Mouse (Mus musculus): ENCODE measurements around the gene Erf. TPM values are rescaled to one million over a fixed set of nuclear protein-coding genes. Genes with fewer than 3 reads are reported as not detected.

The Erf gene
- total RNA-seq (2023): 15.6 to 21.6 TPM (median 20.3 TPM) in 4 replicates

DNA sequence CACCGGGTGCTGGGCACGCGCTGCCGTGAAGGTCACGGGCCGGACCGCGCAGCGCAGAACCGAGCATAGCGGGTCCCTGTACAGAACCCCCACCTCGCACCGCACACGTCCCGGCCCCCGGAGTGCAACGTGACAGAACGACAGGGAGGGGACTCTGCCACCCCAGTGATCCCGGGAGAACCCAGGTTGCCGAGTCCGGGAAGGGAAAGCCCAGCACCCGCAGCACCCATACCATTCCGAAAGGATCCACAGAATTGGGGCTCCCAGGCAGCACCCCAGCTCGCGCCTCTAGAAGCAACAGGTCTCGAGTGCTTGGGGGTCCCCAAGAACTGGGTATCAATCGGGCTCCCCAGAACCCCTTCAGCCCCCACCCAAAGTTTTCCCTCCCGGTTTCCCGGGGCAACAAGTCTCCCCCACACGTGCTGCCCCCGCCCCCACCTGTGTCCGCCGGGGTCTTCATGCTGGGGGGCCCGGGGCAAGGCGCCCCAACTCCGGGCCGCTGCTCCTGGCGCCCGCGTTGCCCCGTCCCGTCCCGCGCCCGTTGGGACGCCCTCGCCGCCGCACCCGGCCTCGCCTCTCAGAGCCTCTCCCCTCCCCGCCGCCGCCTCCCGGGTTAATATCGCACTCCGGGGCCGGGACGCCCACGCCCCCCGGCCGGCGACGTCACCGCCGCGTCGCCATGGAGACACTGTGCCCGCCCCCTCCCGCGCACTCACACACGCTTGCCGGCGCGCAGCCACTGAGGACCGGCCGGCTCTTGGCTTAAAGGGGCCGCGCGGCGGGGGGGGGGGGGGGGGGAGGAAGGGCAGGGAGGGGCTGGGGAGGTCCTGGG, at the start of gene Erf:
Gene Erf (minus strand): TSS at position 621 of the 832 bp plus-strand sequence.

DNA sequence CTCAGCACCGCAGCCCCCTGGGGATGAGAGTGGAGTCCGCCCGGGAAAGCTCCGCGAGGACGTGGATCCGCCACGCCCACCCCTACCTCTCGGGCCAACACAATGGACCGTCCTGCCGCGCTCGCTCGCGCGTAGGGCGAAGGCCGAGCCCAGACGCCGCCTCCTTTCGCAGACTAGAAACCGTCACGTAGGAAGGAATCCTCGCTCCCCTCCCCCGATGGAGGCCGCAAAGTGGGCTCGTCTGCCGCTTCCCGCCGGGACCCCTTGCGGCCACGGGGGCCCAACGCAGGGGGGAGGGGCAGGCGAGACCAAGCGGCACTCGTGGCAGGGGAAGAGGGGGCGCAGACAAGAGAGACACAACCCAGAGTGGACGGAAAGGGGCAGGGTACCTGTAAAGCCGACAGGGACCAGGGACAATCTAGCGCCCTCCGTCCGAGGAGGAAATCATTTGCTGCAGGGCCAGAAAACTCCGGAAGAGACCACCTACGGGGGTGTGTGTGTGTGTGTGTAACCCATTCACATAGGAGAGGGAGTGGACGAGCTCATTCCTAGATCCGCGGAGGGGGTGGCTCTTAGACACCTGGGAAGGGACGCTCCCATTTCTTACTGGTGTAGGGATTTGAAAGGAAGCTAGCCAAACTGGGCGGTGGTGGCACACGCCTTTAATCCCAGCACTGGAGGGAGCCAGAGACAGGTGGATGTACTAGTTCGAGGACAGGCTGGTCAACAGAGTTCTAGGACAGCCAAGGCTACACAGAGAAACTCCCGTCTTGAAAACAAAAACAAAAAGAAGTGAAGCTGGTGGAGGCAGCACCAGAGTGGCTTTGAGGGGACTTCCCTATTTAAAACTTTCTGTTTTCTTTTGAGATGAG, 47.1 kb upstream of the Erf start, which contains the start of gene Pafah1b3:
Gene Pafah1b3 (minus strand): TSS at position 533 of the 872 bp plus-strand sequence.

DNA sequence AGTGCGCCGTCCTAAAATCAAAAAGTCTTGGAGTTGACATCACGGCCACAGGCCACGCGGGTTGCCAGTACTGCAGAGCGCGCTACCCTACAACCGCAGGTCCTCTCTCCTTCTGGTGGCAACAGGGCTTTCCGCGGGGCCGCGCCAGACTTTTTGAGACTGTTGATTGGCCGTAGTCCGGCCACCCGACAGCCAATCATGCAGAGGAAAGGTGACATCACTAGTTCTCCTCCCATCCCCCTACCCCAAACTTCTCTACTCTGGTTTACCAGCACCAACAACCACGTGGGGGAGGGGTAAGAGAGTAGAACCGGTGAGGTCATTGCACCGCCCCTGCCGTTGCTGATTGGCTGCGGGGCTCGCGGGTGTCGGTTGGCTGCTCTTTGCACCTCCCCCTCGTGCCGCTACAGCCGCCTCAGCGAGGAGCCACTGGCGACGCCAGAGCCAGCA, 16.8 kb upstream of the Erf start, which contains the start of gene Cic:
Gene Cic (plus strand): TSS at position 404 of the 450 bp plus-strand sequence.

DNA sequence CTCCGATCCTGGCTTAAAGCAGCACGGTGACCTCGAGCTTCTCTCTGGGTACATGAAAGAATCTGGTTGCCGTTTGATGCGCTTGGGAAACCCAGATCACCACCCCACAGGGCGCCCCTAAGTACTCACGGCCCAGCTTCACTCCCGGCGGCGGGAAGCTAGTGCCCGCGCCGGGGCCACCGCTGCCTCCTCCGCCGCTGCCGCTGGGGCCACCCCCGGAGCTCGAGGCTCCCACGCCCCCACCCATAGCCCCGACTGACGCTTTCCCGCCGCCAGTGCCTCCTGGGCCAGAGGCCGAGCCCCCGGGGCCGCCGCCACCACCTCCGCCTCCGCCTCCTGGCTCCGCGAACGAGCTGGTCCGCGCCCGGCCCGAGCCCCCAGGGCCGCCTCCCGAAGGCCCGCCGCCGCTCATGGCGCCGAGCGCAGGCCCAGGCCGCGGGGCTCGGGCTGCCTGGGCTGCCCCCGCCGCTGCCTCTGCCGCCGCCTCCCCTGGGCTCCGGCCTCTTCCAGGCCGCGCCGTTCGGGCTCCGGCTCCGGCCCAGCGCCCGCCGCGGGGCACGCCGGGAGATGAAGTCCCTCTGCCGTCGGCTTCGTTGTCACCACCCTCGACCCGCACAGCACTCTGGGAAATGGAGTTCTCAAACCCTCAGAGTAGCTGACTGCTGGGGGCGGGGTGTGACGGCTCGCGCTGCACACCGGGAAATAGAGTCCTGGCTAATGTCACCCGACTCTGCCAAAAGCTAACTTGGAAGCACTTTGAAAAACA, 13.1 kb downstream of the Erf start, which contains the start of gene Gsk3a:
Gene Gsk3a (minus strand): TSS at position 603 of the 766 bp plus-strand sequence.

DNA sequence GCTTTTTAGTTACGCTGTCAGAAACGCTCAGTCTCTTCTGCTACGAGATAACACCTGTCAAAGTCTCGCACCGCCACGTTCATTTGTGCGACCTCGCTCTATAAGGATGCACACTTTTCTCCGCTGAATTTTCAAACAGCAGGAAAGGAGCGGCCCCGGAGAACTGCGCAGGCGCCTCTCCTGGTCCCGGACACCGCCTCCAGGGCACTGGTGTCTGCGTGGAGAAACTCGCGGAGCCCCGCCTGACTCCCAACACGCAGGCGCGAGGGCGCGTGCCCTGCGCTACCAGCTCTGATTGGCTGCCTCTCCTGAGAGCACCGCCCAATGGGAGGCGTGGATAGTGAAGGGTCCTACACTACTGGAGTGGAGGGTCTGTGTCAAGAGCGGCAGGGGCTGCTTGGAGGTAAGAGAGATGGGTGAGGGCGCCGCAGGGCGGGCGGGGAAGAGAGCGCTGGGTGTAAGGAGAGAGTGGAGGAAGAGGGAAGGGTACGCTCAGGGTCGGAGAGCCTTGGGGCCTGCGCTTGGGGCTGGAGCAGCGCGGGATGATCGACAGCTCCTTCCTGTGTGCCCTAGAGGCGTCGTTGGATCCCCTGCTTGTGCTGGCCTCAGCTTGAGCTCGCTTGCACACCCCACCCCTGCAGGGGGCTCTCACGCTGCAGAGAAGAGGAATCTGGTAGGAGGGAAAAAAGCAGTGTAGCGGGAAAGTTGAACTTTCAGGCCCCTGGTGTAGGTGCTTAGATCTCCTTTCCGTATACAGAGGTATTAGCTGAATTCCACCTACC, 29.3 kb downstream of the Erf start, which contains the start of gene Zfp526:
Gene Zfp526 (plus strand): TSS at position 324 of the 782 bp plus-strand sequence.

DNA sequence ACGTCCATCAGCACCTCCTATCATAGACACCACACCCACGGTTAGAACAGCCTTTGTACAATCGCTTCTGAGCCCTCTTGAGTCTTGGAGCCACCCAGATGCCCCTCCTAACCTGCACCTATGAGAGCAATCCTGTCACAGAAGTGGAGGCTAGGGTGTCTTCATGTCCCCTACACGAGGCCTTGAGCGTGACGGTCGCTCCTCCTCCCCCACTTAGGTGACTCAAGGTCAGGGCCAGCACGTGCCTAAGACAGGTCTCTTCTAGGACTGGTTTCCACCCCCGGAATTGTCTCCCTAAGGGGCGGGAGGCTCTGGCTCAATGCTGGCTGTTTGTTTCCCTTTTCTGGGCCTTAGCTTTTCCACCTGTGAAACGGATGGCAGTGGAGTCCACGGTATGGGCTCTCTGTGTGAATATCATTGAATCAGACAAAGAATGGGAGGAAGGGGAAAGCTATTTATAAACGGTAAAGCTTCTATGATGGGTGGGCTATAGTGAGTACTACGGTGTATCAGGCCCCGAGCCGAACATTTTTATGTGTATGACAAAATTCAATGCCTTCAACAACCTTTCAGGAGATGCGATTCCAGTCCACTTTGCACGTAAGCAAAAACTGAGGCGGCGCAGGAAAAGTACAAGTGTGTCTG, 30.0 kb downstream of the Erf start, which contains the start of gene Dedd2:
Gene Dedd2 (minus strand): TSS at position 159 of the 645 bp plus-strand sequence.

Other genes with a start within 250 kb of the Erf start
- 0.39 to 0.54 TPM (median 0.50 TPM) in 3 of 4 replicates, not detected in the other for gene Atp1a3, start 244.8 kb downstream of the Erf start, total RNA-seq (2023)
- 1.8 to 4.9 TPM (median 3.5 TPM) in 4 replicates for gene Grik5, start 178.4 kb downstream of the Erf start, total RNA-seq (2023)
- gene Zfp574, start 178.2 kb downstream of the Erf start, total RNA-seq (2023): 11.8 to 16.2 TPM (median 13.1 TPM) in 4 replicates
- gene Pou2f2, start 71.0 kb downstream of the Erf start, total RNA-seq (2023): 169 to 195 TPM (median 186 TPM) in 4 replicates
- gene Dedd2, start 30.1 kb downstream of the Erf start, total RNA-seq (2023): 95.4 to 116 TPM (median 97.6 TPM) in 4 replicates
- 13.8 to 17.0 TPM (median 15.0 TPM) in 4 replicates for gene Zfp526, start 29.3 kb downstream of the Erf start, total RNA-seq (2023)
- gene Gsk3a, start 12.9 kb downstream of the Erf start, total RNA-seq (2023): 81.1 to 85.7 TPM (median 84.3 TPM) in 4 replicates
- gene Cic, start 16.9 kb upstream of the Erf start, total RNA-seq (2023): 308 to 353 TPM (median 332 TPM) in 4 replicates
- 45.1 to 61.2 TPM (median 47.3 TPM) in 4 replicates for gene Pafah1b3, start 47.2 kb upstream of the Erf start, total RNA-seq (2023)
- gene Prr19, start 50.6 kb upstream of the Erf start, total RNA-seq (2023): 0.48 TPM in 1 of 4 replicates, not detected in the others
- not detected in 4 replicates for gene Tmem145, start 55.3 kb upstream of the Erf start, total RNA-seq (2023)
- gene Megf8, start 66.4 kb upstream of the Erf start, total RNA-seq (2023): 1.9 to 2.4 TPM (median 2.3 TPM) in 4 replicates
- not detected in 4 replicates for gene Cnfn, start 119.0 kb upstream of the Erf start, total RNA-seq (2023)
- gene Lipe, start 147.9 kb upstream of the Erf start, total RNA-seq (2023): 29.9 to 35.4 TPM (median 33.8 TPM) in 4 replicates
- not detected in 4 replicates for gene Cxcl17, start 162.1 kb upstream of the Erf start, total RNA-seq (2023)
- 42.2 to 47.3 TPM (median 44.1 TPM) in 4 replicates for gene Ceacam1, start 226.8 kb upstream of the Erf start, total RNA-seq (2023)

Data from B cell, adult 62 days (primary cell).